Mouse (Mus musculus): ENCODE measurements around the gene E030030I06Rik.
A peak's percentile ranks its signal among the peaks of the same experiment; 100 is the strongest.
"Not testable (repeated sequence)": the region's sequence is repeated elsewhere in the genome, so short reads cannot be mapped to it uniquely, and the experiment has no call there.

E030030I06Rik gene

GRCm38 (mm10) chr10:22153147-22153690 lies 4.1 kb upstream of the E030030I06Rik start:
- not testable (repeated sequence) for DNase-seq (ENCODE audit: low spot score in 2 of 2)

- not testable (repeated sequence) for DNase-seq (ENCODE audit: low spot score in 2 of 2)
Observed at GRCm38 (mm10) chr10:22151863-22152640, 3.0 kb upstream of the E030030I06Rik start.

GRCm38 (mm10) chr10:22151056-22151862 lies 2.2 kb upstream of the E030030I06Rik start:
- DNase-seq (ENCODE audit: low spot score in 2 of 2), result peak in 1 of 2 experiments; percentile 26

- DNase-seq (ENCODE audit: low spot score in 2 of 2), result peak in 1 of 2 experiments; percentile 43
Observed at GRCm38 (mm10) chr10:22150593-22150992, 1.5 kb upstream of the E030030I06Rik start.

DNA sequence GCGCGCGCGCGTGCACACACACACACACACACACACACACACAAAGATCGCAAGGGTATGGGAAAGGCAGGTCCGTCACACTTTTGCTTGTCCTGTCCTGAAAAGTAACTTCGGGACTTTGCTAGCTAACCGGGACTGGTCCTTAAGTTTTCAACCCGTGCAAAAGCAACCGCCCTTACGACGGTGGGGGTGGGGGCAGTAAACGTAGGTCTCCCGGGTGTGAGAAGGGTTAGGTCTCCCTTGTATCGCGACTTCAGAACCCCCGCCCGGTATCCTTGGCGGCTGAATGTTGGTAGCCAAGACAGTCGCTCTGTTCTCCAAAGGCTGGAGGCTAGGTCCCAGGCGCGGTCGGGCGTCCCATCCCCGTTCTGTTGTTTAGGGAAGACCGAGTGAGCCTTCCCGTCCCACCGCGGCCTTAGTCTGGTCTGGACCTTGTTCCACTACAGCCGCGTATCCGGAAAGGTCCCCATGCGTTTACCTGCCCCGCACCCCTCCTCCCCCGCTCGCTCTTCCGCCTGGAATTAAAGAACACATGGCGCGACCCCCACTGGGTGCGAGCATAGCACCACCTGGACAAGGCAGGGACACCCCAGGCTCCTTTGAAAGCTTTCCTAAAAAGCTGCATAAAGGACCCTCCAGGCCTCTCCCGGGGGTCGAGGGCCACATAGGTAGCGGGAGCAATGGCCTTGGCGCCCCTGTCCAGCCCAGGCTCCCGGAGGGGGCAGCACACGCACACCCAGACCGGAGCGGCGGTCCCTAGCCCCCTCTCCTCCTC lies 808 bp upstream of the E030030I06Rik start:
- DNase-seq (ENCODE audit: low spot score in 2 of 2), result peak in 1 of 2 experiments; percentile 57

DNA sequence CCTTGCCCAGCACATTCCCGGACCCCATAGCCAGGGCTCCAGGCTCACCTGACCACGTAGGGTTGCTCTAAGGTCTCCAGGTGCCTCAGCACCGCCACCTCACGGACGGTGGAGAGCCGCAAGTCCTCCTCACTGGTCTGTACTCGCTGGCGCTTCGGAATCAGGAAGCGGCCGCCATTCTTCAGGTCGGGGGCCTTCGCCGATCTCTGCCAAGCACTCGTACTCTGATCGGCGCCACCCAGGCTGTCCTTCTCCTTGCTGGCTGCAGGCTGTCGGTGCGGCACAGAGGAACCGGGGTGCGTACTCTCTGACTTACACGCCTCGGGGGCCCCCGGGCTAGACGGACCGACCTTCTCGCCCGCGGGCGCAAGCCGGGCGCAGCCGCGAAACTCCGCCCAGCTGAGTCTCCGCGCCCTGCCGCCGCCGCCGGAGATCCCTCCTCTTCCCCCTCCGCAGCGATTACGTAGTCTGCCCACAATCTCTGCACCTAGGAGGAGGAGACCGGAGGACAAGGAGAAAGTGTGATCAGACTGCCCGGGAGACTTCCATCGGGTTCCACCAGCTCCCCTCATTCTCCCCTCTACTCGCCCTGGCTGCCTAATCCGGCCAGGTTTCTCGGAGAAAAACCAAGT lies 513 bp downstream of the E030030I06Rik start:
- DNase-seq (ENCODE audit: low spot score in 2 of 2), result peak; percentile 70 to 87

DNA sequence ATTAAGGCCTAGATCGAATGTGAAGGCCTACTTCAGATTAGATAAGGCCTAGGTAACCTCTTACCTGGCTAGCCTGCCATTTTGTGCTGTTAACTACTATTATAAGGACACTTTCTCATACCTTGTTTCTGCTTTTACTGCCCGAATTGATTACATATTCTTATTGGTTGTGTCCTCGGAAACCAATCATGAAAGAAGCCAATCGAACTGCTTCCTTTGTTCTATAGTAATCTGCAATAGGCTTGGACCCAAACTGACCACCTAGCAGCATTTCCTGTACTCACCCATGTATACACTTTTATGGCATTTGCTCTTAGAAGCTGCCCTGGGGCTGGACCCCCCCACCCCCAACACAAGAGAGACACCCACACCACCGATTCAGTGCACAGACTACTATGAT lies 6.1 kb downstream of the E030030I06Rik start:
- DNase-seq (ENCODE audit: low spot score in 2 of 2), result no peak

- DNase-seq (ENCODE audit: low spot score in 2 of 2), result not testable (repeated sequence)
Observed at GRCm38 (mm10) chr10:22142194-22142593, 6.9 kb downstream of the E030030I06Rik start.

- DNase-seq (ENCODE audit: low spot score in 2 of 2), result peak; percentile 56 to 82
Observed at GRCm38 (mm10) chr10:22140665-22141280, 8.3 kb downstream of the E030030I06Rik start.

DNA sequence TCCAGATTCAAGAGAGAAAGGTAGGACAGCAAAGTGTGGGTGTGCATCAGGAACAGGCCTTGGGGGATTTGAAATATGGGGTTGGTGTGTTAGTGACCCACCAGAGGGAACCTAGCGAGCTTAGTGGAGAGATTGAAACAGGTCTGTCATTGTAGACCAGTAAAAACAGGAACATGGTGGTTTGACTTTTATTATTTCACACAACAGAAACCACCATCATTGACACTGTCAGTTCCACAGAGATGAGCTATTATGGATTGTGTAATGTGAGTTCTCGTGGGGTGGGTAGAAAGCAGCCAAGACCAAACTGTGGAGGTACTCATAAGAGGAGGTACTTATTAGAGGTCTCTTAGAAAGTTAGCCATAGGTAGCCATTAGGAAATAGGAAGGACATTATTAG lies 74.5 kb downstream of the E030030I06Rik start:
- DNase-seq (ENCODE audit: low spot score in 2 of 2), result no peak

DNA sequence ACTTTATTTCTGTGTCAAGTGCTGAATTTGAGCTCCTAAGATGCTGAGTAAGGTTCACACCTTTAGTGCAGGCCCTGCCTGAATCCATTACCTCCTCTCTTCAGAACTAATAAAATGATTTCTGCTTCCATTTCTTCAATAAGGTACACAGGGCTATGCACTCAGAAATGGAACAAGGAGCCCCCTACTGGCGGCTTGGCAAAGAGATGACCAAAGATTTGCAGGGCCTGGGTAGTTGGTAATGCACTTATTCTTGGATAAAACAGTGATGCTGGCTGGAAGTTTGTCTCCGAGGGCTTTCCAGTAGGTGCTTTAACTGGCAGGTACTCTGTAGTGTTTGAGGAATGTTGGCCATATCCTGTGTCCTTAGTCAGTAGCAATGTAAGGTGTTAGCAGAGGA lies 76.3 kb downstream of the E030030I06Rik start:
- no peak for DNase-seq (ENCODE audit: low spot score in 2 of 2)

DNA sequence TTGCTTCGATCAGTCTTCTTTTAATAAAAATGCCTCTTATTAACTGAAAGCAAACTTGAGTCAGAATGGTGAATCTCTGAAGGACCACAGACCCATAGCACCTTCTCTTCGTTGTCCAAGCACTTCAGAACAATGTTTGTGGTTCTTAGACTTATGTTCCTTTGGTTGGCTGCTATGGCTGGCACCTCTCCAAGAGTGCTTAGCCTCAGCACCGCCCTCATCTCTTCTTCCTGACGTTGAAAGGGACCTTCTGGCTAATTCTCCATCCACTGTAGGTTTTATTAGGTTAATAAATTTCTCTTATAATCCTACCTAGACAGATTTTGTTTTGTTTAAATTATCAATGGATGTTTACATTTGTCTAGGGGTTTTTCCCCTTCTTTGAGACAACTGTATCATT lies 78.5 kb downstream of the E030030I06Rik start:
- no peak for DNase-seq (ENCODE audit: low spot score in 2 of 2)

DNA sequence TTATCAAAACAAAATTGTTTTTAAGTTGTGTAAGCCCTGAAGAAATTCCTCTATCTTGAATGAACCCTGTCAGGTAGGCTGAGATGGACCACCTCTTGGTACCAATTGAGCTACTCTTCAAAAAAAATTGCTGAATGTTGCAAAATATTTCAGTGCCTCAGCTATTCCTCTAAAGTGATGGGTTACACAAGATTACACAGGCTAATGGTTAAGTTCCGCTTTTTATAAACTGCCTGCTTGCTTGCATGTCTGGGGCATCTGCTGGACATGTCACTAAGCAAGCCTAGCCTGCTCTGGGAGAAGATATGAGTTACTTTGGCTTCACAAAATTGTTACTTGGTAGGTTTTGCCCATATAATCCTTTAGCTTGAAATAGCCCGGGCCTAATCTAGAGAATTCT lies 78.9 kb downstream of the E030030I06Rik start:
- DNase-seq (ENCODE audit: low spot score in 2 of 2), result no peak

DNA sequence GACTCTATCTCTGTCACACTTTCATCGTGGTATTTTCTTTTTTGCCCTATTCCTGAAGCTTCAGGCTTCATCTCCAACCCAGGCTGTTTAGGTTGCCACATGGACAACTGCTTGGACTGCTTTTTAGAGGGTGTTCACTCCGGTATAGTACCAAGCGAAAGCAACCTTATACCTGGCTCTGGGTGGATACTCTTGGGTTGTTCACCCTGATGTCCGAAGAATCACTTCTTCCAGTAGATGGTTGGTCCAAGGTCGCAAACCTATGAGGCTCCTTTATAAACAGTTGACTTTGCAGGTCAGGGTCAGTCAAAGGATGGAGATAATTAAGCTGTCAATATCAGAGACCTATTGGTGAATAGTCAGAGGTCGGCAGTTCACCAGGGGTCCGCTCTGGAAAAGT lies 81.1 kb downstream of the E030030I06Rik start, which contains the start of gene 4930444G20Rik:
TSS of gene 4930444G20Rik (minus strand) at position 101 of the 400 bp plus-strand sequence.
- not testable (repeated sequence) for DNase-seq (ENCODE audit: low spot score in 2 of 2)
